Mouse (Mus musculus): ENCODE results near the gene Ccr1.

DNA sequence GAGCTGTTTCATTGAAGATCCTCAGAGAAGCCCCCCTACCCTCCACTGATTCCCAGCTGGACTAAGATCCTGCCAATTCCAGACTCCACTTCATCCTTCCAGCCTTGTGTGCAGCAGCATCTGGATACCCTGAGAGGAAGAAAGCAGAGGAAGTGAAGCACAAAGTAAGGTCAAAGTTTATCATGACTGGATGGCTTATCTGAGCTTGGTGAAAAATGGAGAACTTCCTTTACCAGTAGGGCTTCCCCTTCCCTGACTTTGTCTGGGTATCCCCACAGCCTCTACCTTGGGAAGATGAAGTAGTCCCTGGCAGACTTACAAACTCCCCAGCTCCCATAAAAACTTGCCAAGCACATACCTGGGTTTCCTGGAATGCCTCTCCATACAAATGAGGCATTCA is 27.9 kb downstream of the Ccr1 start:
- TF ChIP-seq POLR2A (IDR thresholded peaks at IDR 0.05; ENCODE audit: low read depth, low read length) (no peak), CTCF (IDR thresholded peaks at IDR 0.05; ENCODE audit: extremely low read depth, insufficient read depth, insufficient read length, insufficient replicate concordance) (no peak)

Measured in spleen, adult 2 months (tissue).